Comparison of ENCODE assay signal across 8 mouse cellular contexts in genomic region chr7:45704046-45704559, GRCm38 (mm10). TPM values are rescaled to one million over a fixed set of nuclear protein-coding genes. Genes with fewer than 3 reads are reported as not detected.
DNase-seq lines count a peak whose midpoint lies in the region; ATAC-seq and TF ChIP-seq lines count a peak whose summit lies in the region.

No protein-coding gene starts in this region.

- H3K4me3 ChIP-seq in ES-E14 (ENCODE audit: insufficient read depth in 1 of 2, low read depth in 1 of 2, low read length in 2 of 2, poor library complexity in 1 of 2, severe bottlenecking in 1 of 2): peak overlapping the region; percentile 40 to 63
- H3K4me3 ChIP-seq in brown adipose tissue, adult 24 weeks (ENCODE audit: insufficient read depth, low read depth, low read length): peak overlapping the region; percentile 57
- H3K4me3 ChIP-seq in forebrain, embryonic 14.5 days (ENCODE audit: low read depth, low read length): peak overlapping the region; percentile 52
- H3K4me3 ChIP-seq in lung, adult 2 months (replicated peaks; ENCODE audit: extremely low read depth, low read depth, low read length): peak overlapping the region; percentile 74

- TF ChIP-seq POLR2A in lung, adult 2 months (IDR thresholded peaks at IDR 0.05; ENCODE audit: borderline replicate concordance, extremely low read depth, low read depth, low read length): peak; percentile 95; the same call in 1 of the 2 replicates

- intact Hi-C loops in heart, postnatal 25 days (cut with DNase I): no loop called here

- TF ChIP-seq CTCF in lung, adult 2 months (IDR thresholded peaks at IDR 0.05; ENCODE audit: insufficient read depth, low read length): no peak

- peak; percentile 49 for ATAC-seq in forebrain, embryonic 14.5 days

- peak overlapping the region; percentile 98 for H3K4me2 ChIP-seq in forebrain, embryonic 14.5 days (ENCODE audit: low read length)

- in situ Hi-C loops in ES-E14 (cut with MboI; ENCODE audit: low sequenced_read_pairs in 2 of 2, unreplicated experiment in 2 of 2): no loop called here

- no peaks in the 10 kb centered on the region for H3K9me3 ChIP-seq in ES-E14 (ENCODE audit: control insufficient read depth, insufficient read depth, low read depth, low read length)
- no peaks in the 10 kb centered on the region for H3K9me3 ChIP-seq in forebrain, embryonic 14.5 days (replicated peaks; ENCODE audit: control insufficient read depth, low read length)

- H3K27ac ChIP-seq in ES-E14 (ENCODE audit: insufficient read depth, low read depth, low read length, poor library complexity, severe bottlenecking): peak overlapping the region; percentile 22; the same call in 1 of the 2 replicates
- peak overlapping the region; percentile 84 for H3K27ac ChIP-seq in brown adipose tissue, adult 24 weeks (replicated peaks; ENCODE audit: low read depth, low read length)
- peak overlapping the region; percentile 82 for H3K27ac ChIP-seq in forebrain, embryonic 14.5 days (ENCODE audit: low read depth, low read length)

- peak overlapping the region; percentile 74 for H3K9ac ChIP-seq in ES-E14 (ENCODE audit: insufficient read depth, low read depth, low read length, poor library complexity, severe bottlenecking)
- H3K9ac ChIP-seq in forebrain, embryonic 14.5 days (ENCODE audit: low read length): peak overlapping the region; percentile 38

- peaks cover 8% of the 10 kb centered on the region; the same call in 1 of the 2 replicates for H3K27me3 ChIP-seq in forebrain, embryonic 14.5 days (replicated peaks; ENCODE audit: control insufficient read depth, insufficient read depth, low read length)

- H3K36me3 ChIP-seq in ES-E14 (ENCODE audit: control insufficient read depth, insufficient read depth, low read length, poor library complexity, severe bottlenecking): no peaks in the 10 kb centered on the region
- no peaks in the 10 kb centered on the region for H3K36me3 ChIP-seq in forebrain, embryonic 14.5 days (ENCODE audit: control insufficient read depth, insufficient read depth, low read length)

- 2% methylated on average over 13 of the region's 13 CpGs for WGBS in forebrain, embryonic 14.5 days
- 1% methylated on average over 13 of the region's 13 CpGs for WGBS in lung, adult 2 months

- no peak for DNase-seq in ES-E14 (ENCODE audit: low read depth, low spot score)
- peak; percentile 90 for DNase-seq in forebrain, embryonic 14.5 days (ENCODE audit: low spot score)
- peak; percentile 61 for DNase-seq in heart, postnatal 25 days (ENCODE audit: low spot score)
- peak; percentile 76 to 85 for DNase-seq in layer of hippocampus, adult 18-20 months (ENCODE audit: low spot score in 2 of 2)
- no peak for DNase-seq in lung, adult 2 months
- DNase-seq in retina, embryonic 14.5 days (ENCODE audit: low spot score): peak; percentile 88
- DNase-seq in yolk sac, embryonic 10.5 days (ENCODE audit: low spot score): peak; percentile 80

- H3K4me1 ChIP-seq in ES-E14 (ENCODE audit: control insufficient read depth in 2 of 2, insufficient read depth in 2 of 2, low read length in 2 of 2, poor library complexity in 1 of 2): peaks cover 5 to 22% of the 10 kb centered on the region in 2 experiments; a peak in 3 of 4 replicates
- 0 out of 2 replicates have a peak, but pooled peaks cover 10% of the 10 kb centered on the region for H3K4me1 ChIP-seq in brown adipose tissue, adult 24 weeks (ENCODE audit: control insufficient read depth, insufficient read depth, insufficient read length, low read length)
- H3K4me1 ChIP-seq in forebrain, embryonic 14.5 days (ENCODE audit: control insufficient read depth, insufficient read depth, low read length): peaks cover 45% of the 10 kb centered on the region
- peaks cover 12% of the 10 kb centered on the region for H3K4me1 ChIP-seq in lung, adult 2 months (ENCODE audit: control insufficient read depth, insufficient read depth, low read length)

TF ChIP-seq in ES-E14, 5 proteins besides CTCF, POLR2A, EP300 and RAD21:
- TF ChIP-seq ZC3H11A (IDR thresholded peaks at IDR 0.05; ENCODE audit: borderline replicate concordance, low read depth, low read length): no peak
- TF ChIP-seq ZNF384 (IDR thresholded peaks at IDR 0.05; ENCODE audit: low read depth, low read length): no peak
- no peak for TF ChIP-seq HCFC1 (IDR thresholded peaks at IDR 0.05; ENCODE audit: borderline replicate concordance, insufficient read depth, low read length)
- TF ChIP-seq MAFK (IDR thresholded peaks at IDR 0.05; ENCODE audit: insufficient read depth, low read depth, low read length): no peak
- TF ChIP-seq CHD2 (IDR thresholded peaks at IDR 0.05; ENCODE audit: low read depth, low read length): no peak

RNA-seq across cellular contexts. Expression of gene Dbp, which starts 0.8 kb away (rescaled TPM):
- 10.0 and 10.6 TPM in 2 replicates for total RNA-seq in ES-E14 (2012; rRNA removed)
- 23.3 and 31.5 TPM in 2 replicates for polyA plus RNA-seq in brown adipose tissue, adult 24 weeks (2012; ENCODE audit: insufficient read depth, insufficient read length, missing spikeins)
- polyA plus RNA-seq in forebrain, embryonic 14.5 days (2014; fragmentation: Nextera tagmentation; extraction: Ambion mirVana): 3.6 and 3.7 TPM in 2 replicates
- total RNA-seq in heart, postnatal 25 days (2021): 100 to 1,000 TPM in 1 of 2 experiments, 10 to 100 TPM in 1; 13.6 to 153 TPM
- 10 to 100 TPM; 47.6 to 50.2 TPM for total RNA-seq in layer of hippocampus, adult 18-20 months (2021)
- 43.1 and 133 TPM in 2 replicates for polyA plus RNA-seq in lung, adult 2 months (2012; rRNA removed)

RNA-seq across cellular contexts. Expression of gene Car11, which starts 4.5 kb away (rescaled TPM):
- 4.4 and 7.9 TPM in 2 replicates for total RNA-seq in ES-E14 (2012; rRNA removed)
- polyA plus RNA-seq in brown adipose tissue, adult 24 weeks (2012; ENCODE audit: insufficient read depth, insufficient read length, missing spikeins): 12.1 and 17.1 TPM in 2 replicates
- polyA plus RNA-seq in forebrain, embryonic 14.5 days (2014; fragmentation: Nextera tagmentation; extraction: Ambion mirVana): 22.5 and 22.8 TPM in 2 replicates
- 1 to 10 TPM; 2.5 to 3.8 TPM for total RNA-seq in heart, postnatal 25 days (2021)
- total RNA-seq in layer of hippocampus, adult 18-20 months (2021): 100 to 1,000 TPM; 182 TPM
- 5.1 and 6.2 TPM in 2 replicates for polyA plus RNA-seq in lung, adult 2 months (2012; rRNA removed)

RNA-seq across cellular contexts. Expression of gene Sec1, which starts 9.9 kb away (rescaled TPM):
- 4.5 and 7.6 TPM in 2 replicates for total RNA-seq in ES-E14 (2012; rRNA removed)
- polyA plus RNA-seq in brown adipose tissue, adult 24 weeks (2012; ENCODE audit: insufficient read depth, insufficient read length, missing spikeins): not detected in 2 replicates
- polyA plus RNA-seq in forebrain, embryonic 14.5 days (2014; fragmentation: Nextera tagmentation; extraction: Ambion mirVana): 0.06 and 0.38 TPM in 2 replicates
- total RNA-seq in heart, postnatal 25 days (2021): under 1 TPM in 1 of 2 experiments, not detected in 1; 0.16 TPM
- 1 to 10 TPM; 2.5 to 3.5 TPM for total RNA-seq in layer of hippocampus, adult 18-20 months (2021)
- polyA plus RNA-seq in lung, adult 2 months (2012; rRNA removed): 3.7 and 4.5 TPM in 2 replicates

RNA-seq across cellular contexts. Expression of gene Rpl18, which starts 11.2 kb away (rescaled TPM):
- total RNA-seq in ES-E14 (2012; rRNA removed): 3,487 and 5,312 TPM in 2 replicates
- polyA plus RNA-seq in brown adipose tissue, adult 24 weeks (2012; ENCODE audit: insufficient read depth, insufficient read length, missing spikeins): 445 and 504 TPM in 2 replicates
- 727 and 966 TPM in 2 replicates for polyA plus RNA-seq in forebrain, embryonic 14.5 days (2014; fragmentation: Nextera tagmentation; extraction: Ambion mirVana)
- total RNA-seq in heart, postnatal 25 days (2021): 100 to 1,000 TPM; 507 to 553 TPM
- total RNA-seq in layer of hippocampus, adult 18-20 months (2021): 100 to 1,000 TPM; 359 to 364 TPM
- polyA plus RNA-seq in lung, adult 2 months (2012; rRNA removed): 1,119 and 1,194 TPM in 2 replicates

RNA-seq across cellular contexts. Expression of gene Sphk2, which starts 13.7 kb away (rescaled TPM):
- total RNA-seq in ES-E14 (2012; rRNA removed): 18.7 and 21.5 TPM in 2 replicates
- polyA plus RNA-seq in brown adipose tissue, adult 24 weeks (2012; ENCODE audit: insufficient read depth, insufficient read length, missing spikeins): 9.2 and 9.9 TPM in 2 replicates
- 16.3 and 19.7 TPM in 2 replicates for polyA plus RNA-seq in forebrain, embryonic 14.5 days (2014; fragmentation: Nextera tagmentation; extraction: Ambion mirVana)
- total RNA-seq in heart, postnatal 25 days (2021): 10 to 100 TPM; 15.8 to 16.7 TPM
- total RNA-seq in layer of hippocampus, adult 18-20 months (2021): 10 to 100 TPM; 35.8 to 37.2 TPM
- 59.7 and 62.4 TPM in 2 replicates for polyA plus RNA-seq in lung, adult 2 months (2012; rRNA removed)

Comparison
In these comparisons a context has a peak if more than half of its experiments do, and no peak if none do; other contexts are left out.
1. DNase-seq: peak in forebrain, embryonic 14.5 days (single experiment), heart, postnatal 25 days (single experiment), layer of hippocampus, adult 18-20 months (2 of 2), retina, embryonic 14.5 days (single experiment) and yolk sac, embryonic 10.5 days (single experiment); none in ES-E14 (single experiment) and lung, adult 2 months (single experiment).
2. H3K27ac ChIP-seq: peak in every context shown above with its lines; median percentile 84 in brown adipose tissue, adult 24 weeks; 82 in forebrain, embryonic 14.5 days; 22 in ES-E14.
3. RNA of gene Car11, which starts 4.5 kb away (total RNA-seq): 182 TPM in layer of hippocampus, adult 18-20 months; 4.4 to 7.9 TPM in ES-E14 and 2.5 to 3.8 TPM in heart, postnatal 25 days; every median in the first group is over 10 times any median in the second.
4. Peak in every context shown above with its lines, with median percentiles within 50 percentile points of each other: H3K4me3 ChIP-seq.